23 mouse cellular contexts compared by ENCODE assay signal in genomic region chr7:135498565-135499186, GRCm38 (mm10). TPM values are rescaled to one million over a fixed set of nuclear protein-coding genes. Genes with fewer than 3 reads are reported as not detected.
"Had no signal": no experiment of that assay in that cellular context is flagged by ENCODE, and none has a peak within 500 bp of the region (broad histone marks: within the 10 kb centered on the region; RNA-seq: fewer than 3 reads in every experiment).

No protein-coding gene starts in this region.

- H3K4me3 ChIP-seq: liver, embryonic 12.5 days; midbrain, embryonic 10.5 days; midbrain, embryonic 12.5 days; midbrain, embryonic 15.5 days; myocyte; neural tube, embryonic 13.5 days; neural tube, embryonic 15.5 days had no signal

- H3K36me3 ChIP-seq: liver, embryonic 12.5 days; midbrain, embryonic 10.5 days; midbrain, embryonic 12.5 days; midbrain, embryonic 15.5 days; neural tube, embryonic 13.5 days; neural tube, embryonic 15.5 days had no signal

- H3K4me1 ChIP-seq: liver, embryonic 12.5 days; midbrain, embryonic 10.5 days; midbrain, embryonic 12.5 days; midbrain, embryonic 15.5 days; neural tube, embryonic 13.5 days; neural tube, embryonic 15.5 days had no signal

- DNase-seq: lung, adult 18-20 months; lung, embryonic 14.5 days; lung, postnatal 10 days; lung, postnatal 4 days; retina, postnatal 1 day; right cerebral cortex, adult 18-20 months; right cerebral cortex, postnatal 25 days; right cerebral cortex, postnatal 4 days; spleen, adult 18-20 months; thymus, adult 18-20 months; thymus, postnatal 14 days; thymus, postnatal 36 days had no signal

- H3K9me3 ChIP-seq: liver, embryonic 12.5 days; midbrain, embryonic 10.5 days; midbrain, embryonic 12.5 days; midbrain, embryonic 15.5 days; neural tube, embryonic 13.5 days; neural tube, embryonic 15.5 days had no signal

- H3K4me2 ChIP-seq: liver, embryonic 12.5 days; lung, embryonic 14.5 days; midbrain, embryonic 12.5 days; midbrain, embryonic 15.5 days; neural tube, embryonic 13.5 days; neural tube, embryonic 15.5 days had no signal

- H3K9ac ChIP-seq: liver, embryonic 12.5 days; liver, embryonic 14.5 days; lung, embryonic 14.5 days; midbrain, embryonic 12.5 days; midbrain, embryonic 15.5 days; neural tube, embryonic 13.5 days; neural tube, embryonic 15.5 days had no signal

- H3K27me3 ChIP-seq: liver, embryonic 12.5 days; midbrain, embryonic 12.5 days; midbrain, embryonic 15.5 days; neural tube, embryonic 13.5 days; neural tube, embryonic 15.5 days had no signal

- H3K27ac ChIP-seq: liver, embryonic 12.5 days; liver, embryonic 14.5 days; midbrain, embryonic 10.5 days; midbrain, embryonic 12.5 days; midbrain, embryonic 15.5 days; neural tube, embryonic 13.5 days; neural tube, embryonic 15.5 days had no signal

- ATAC-seq: liver, embryonic 12.5 days; midbrain, embryonic 15.5 days had no signal

RNA-seq across cellular contexts. Expression of gene Clrn3, which starts 29.8 kb away (rescaled TPM):
- total RNA-seq: megakaryocyte-erythroid progenitor cell, adult 5-6 weeks had no signal
- polyA plus RNA-seq: liver, embryonic 12.5 days; liver, embryonic 14.5 days; lung, embryonic 14.5 days; lung, embryonic 16.5 days; midbrain, embryonic 10.5 days; midbrain, embryonic 12.5 days; midbrain, embryonic 15.5 days; myocyte; neural tube, embryonic 11.5 days; neural tube, embryonic 13.5 days; neural tube, embryonic 15.5 days had no signal
